Mouse (Mus musculus): ENCODE data around the gene Ppdpf.

Ppdpf gene

GRCm38 (mm10) chr2:181187121-181188000, at the start of gene Ppdpf:
Gene Ppdpf, plus strand, starts transcription at chr2:181187247.
- DNase-seq = peak; percentile 98

- no peak for DNase-seq
Measured at GRCm38 (mm10) chr2:181139641-181140193, 47.3 kb upstream of the Ppdpf start.

GRCm38 (mm10) chr2:181142703-181143135, 44.3 kb upstream of the Ppdpf start:
- no peak for DNase-seq

GRCm38 (mm10) chr2:181143509-181144276, 43.4 kb upstream of the Ppdpf start:
- DNase-seq = no peak

- no peak for DNase-seq
Measured at GRCm38 (mm10) chr2:181144675-181145074, 42.4 kb upstream of the Ppdpf start.

- no peak for DNase-seq
Measured at GRCm38 (mm10) chr2:181146976-181147545, 40.0 kb upstream of the Ppdpf start.

- DNase-seq = peak; percentile 18
Measured at GRCm38 (mm10) chr2:181147546-181148317, 39.3 kb upstream of the Ppdpf start.

GRCm38 (mm10) chr2:181148318-181148955, 38.6 kb upstream of the Ppdpf start:
- DNase-seq = no peak

- no peak for DNase-seq
Measured at GRCm38 (mm10) chr2:181150281-181150680, 36.8 kb upstream of the Ppdpf start.

GRCm38 (mm10) chr2:181152701-181153100, 34.3 kb upstream of the Ppdpf start:
- DNase-seq = no peak

- DNase-seq = no peak
Measured at GRCm38 (mm10) chr2:181153131-181153530, 33.9 kb upstream of the Ppdpf start.

- DNase-seq = no peak
Measured at GRCm38 (mm10) chr2:181153837-181154236, 33.2 kb upstream of the Ppdpf start.

GRCm38 (mm10) chr2:181154361-181154760, 32.7 kb upstream of the Ppdpf start:
- DNase-seq = no peak

- DNase-seq = no peak
Measured at GRCm38 (mm10) chr2:181154831-181155415, 32.1 kb upstream of the Ppdpf start.

GRCm38 (mm10) chr2:181155801-181156200, 31.2 kb upstream of the Ppdpf start:
- no peak for DNase-seq

GRCm38 (mm10) chr2:181156248-181157121, 30.6 kb upstream of the Ppdpf start, which contains the start of gene Eef1a2:
Gene Eef1a2, minus strand, starts transcription at chr2:181157014.
- DNase-seq = no peak

GRCm38 (mm10) chr2:181157180-181157579, 29.9 kb upstream of the Ppdpf start:
- no peak for DNase-seq

GRCm38 (mm10) chr2:181157716-181158302, 29.2 kb upstream of the Ppdpf start:
- no peak for DNase-seq

GRCm38 (mm10) chr2:181158471-181158870, 28.6 kb upstream of the Ppdpf start:
- no peak for DNase-seq

- no peak for DNase-seq
Measured at GRCm38 (mm10) chr2:181159091-181159514, 27.9 kb upstream of the Ppdpf start.

Data from lung, postnatal 10 days (tissue).